Mouse (Mus musculus): Measurements from ENCODE around the gene Smyd1.

Smyd1 gene

DNA sequence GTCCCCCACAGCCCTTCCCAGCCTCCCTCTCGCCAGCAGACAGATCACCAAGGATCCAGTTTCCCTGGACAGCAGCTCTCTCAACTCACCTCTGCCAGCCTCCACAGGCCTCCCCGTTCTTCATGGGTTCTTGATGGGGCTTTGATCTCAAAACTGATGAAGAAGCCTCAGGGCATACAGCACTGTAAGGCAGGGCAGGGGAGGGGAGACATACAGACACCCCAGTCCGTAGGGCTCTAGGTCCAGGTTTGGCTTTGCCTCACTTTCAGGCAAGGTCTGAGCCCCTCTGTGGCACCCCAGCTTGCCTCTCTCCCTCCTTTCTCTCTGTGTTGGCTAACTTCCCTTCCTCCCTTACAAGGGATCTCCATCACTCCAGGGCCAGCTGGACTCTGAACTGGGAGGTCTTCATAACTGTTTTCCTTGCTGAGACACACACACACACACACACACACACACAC is at the start of gene Smyd1:
Gene Smyd1 (minus strand): TSS at position 408 of the 458 bp plus-strand sequence.
- in situ Hi-C loops (cut with MboI; ENCODE audit: low pct_unique_long_range_greater_than_20kb in 1 of 2, low sequenced_read_pairs in 2 of 2, unreplicated experiment in 1 of 2): loop anchor here in 1 of 2 experiments (25.0 kb wide), 1 partner anchor 490 kb away; no protein-coding TSS in a partner anchor

DNA sequence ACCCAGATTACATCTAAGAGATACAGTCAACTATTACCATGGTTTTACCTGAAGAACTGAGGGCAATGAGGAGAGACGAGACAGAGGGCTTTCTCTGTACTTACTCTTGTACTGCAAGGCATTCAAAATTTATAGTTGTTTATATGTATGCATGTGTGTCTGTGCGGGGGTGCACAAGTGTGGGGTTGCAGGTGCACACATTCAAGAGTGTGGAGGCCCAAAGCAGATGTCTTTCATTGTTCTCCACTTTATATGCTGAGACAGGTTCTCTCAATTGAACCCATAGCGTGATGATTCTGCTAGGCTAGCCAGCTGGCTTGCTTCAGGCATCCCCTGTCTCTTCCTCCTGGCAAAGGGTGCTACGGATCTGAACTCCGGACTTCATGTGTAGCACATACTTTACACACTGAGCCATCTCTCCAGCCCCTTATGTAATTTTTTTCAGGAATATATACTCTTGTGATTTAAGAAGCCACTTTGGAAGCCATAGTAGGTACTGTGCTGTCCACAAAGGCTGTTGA is 49.1 kb upstream of the Smyd1 start:
- in situ Hi-C loops (cut with MboI; ENCODE audit: low pct_unique_long_range_greater_than_20kb in 1 of 2, low sequenced_read_pairs in 2 of 2, unreplicated experiment in 1 of 2): no loop called here

DNA sequence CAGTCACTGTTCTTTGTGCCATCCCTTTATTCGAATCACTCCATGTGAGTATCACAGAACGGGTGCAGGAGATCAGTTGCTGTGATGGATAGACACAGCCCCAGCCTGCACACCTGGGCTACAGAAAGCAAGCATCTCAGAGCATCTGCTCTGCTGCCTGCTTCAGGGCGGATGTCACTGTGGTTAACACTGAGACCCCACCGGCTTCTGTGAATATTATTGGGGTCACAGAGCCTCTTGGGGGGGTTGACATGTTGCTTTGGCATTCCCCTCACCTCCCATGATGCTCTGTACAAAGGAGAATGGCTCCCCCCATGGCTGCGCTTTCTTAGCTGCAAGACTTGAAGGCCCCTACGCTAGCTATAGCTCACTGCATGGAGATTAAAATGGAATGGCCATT is 47.4 kb upstream of the Smyd1 start:
- in situ Hi-C loops (cut with MboI; ENCODE audit: low pct_unique_long_range_greater_than_20kb in 1 of 2, low sequenced_read_pairs in 2 of 2, unreplicated experiment in 1 of 2): no loop called here

DNA sequence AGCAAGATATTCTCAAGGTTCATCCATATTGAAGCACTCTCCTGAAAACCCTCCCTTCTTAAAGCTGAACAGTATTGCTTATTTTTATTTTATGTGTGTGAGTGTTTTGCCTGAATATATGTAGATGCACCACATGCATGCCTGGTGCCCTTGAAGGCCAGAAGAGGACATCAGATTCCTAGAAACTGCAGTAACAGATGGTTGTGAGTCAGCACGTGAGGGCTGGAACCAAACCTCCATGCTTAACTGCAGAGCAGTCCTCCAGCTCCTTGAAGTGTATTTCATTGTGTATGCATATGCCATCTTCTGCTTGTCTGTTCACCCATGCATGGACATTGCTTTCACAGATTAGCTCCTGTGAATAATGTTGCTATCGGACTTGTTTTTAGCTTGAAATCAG is 42.0 kb upstream of the Smyd1 start:
- in situ Hi-C loops (cut with MboI; ENCODE audit: low pct_unique_long_range_greater_than_20kb in 1 of 2, low sequenced_read_pairs in 2 of 2, unreplicated experiment in 1 of 2): no loop called here

DNA sequence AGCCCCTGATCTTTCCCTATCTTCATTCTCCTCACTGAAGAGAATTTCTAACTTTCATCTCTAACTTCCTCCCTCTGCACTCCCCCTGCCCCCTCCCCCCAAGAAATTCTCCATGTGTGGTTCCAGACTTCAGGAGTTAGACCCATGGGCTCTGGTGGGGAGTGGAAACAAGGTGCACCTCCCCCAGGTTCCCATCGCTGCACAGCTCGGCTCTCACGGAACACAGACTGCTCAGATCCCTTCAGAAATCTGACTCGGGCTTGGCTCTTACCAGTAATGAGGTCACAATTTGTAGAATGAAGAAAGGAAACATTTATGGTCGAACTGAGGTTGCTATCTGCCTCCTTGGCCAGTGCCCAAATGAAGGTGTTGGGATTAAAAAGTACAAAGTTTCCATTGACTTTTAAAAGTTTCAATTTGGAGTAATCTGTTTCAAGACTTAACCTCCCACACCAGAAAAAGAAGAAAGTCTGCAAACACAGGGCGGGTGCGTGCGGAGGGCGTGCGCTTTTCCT is 39.2 kb upstream of the Smyd1 start:
- in situ Hi-C loops (cut with MboI; ENCODE audit: low pct_unique_long_range_greater_than_20kb in 1 of 2, low sequenced_read_pairs in 2 of 2, unreplicated experiment in 1 of 2): no loop called here

DNA sequence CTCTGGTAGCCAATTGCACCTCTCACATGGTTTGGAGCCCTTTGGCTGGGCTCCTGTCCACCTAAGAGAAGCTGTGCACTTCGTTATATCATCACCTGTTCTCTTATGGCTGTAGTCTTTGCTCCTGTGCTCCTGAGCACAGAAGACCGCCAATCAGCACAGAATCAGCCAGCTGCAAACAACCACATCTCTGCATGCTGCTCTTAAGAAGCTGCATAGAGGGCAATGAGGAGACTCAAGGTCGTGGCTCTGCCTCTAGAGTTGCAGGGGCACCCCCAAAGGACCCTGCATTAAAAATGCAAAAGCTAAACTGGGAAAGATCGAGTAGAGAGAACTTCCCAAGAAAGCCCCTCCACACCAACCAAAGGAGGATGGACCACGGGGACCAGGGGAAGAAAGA is 38.7 kb upstream of the Smyd1 start:
- in situ Hi-C loops (cut with MboI; ENCODE audit: low pct_unique_long_range_greater_than_20kb in 1 of 2, low sequenced_read_pairs in 2 of 2, unreplicated experiment in 1 of 2): no loop called here

DNA sequence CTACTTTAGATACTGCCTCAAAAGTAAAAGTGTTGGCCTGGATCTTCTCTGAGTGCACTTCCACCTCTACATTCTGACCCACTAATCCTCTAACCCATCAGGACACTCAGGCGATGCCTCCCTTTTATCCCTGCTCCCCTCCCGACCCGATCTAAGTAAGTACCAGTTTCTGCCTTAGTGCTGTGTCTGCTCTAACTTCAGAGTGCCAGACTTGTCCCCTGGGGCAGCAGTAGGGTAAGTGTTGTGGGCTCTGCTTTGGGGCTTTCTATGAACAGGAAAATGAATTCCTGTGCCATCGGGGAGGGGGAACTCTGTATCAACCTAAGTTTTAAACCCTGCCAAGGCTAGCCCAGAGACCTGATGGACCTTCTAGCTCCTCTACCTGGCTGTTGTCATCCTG is 38.2 kb upstream of the Smyd1 start:
- in situ Hi-C loops (cut with MboI; ENCODE audit: low pct_unique_long_range_greater_than_20kb in 1 of 2, low sequenced_read_pairs in 2 of 2, unreplicated experiment in 1 of 2): no loop called here

DNA sequence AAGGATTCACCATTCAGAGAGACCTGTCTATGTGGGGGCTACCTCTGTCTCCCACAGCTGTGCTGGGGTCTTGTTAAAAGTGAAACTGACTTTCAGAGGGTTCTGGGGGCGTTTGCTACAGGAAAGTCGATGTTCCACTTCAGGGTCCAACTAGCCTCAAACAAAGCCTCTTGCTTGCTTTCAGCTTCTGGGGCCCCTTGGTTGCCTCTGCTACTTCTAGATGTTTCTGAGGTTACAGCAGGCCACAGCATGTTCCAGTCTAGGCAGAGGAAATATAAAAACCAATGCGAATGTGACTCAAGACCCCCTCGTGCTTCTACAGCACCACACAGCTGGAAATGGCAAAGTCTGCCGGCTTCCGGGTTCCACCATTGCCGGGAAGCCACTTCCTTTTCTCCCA is 35.5 kb upstream of the Smyd1 start:
- in situ Hi-C loops (cut with MboI; ENCODE audit: low pct_unique_long_range_greater_than_20kb in 1 of 2, low sequenced_read_pairs in 2 of 2, unreplicated experiment in 1 of 2): no loop called here

DNA sequence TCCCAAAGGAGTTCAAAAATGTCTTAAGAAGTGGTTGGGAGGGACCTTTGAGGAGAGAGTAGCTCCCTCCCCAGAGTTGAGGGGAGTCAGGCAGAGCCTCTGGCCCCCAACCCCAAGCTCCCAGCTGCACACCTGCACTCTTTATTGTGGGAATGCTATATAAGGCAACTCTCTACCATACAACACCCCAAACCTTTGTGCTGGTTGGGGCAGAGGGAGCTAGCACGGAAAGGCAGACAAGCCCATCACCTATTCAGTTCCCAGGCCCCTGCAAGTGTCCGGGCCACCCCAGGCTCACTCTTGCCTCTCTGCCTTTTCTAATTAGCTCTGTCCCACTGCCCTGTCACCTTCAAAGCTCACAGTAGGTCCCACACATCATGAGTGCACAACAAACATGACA is 31.7 kb upstream of the Smyd1 start:
- in situ Hi-C loops (cut with MboI; ENCODE audit: low pct_unique_long_range_greater_than_20kb in 1 of 2, low sequenced_read_pairs in 2 of 2, unreplicated experiment in 1 of 2): no loop called here

DNA sequence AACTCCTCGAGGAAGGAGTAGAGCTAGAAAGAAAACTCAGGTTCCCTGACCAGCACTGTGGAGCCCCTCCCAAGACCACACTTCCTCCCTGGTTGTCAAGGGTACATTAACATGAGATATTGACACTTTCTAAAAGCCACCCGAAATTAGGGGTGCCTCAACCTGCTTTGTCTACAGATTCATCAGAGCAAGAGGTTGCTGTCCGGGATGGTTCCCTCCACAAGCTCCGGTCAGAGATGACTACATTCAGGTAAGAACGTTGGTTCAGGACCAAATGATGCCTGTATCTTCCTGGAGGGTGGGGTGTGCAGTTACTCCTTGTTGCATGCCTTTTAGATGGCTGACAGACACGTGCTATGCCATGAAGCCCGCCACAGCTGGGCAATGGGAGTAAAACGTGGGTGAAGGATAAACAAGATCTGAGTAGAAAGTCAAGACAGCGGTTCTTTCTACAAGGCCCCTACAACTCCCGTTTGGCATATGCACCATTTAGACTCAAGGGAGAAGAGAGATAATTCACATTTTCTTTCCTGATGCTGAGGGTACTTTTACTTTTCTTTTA is 30.9 kb upstream of the Smyd1 start:
- in situ Hi-C loops (cut with MboI; ENCODE audit: low pct_unique_long_range_greater_than_20kb in 1 of 2, low sequenced_read_pairs in 2 of 2, unreplicated experiment in 1 of 2): no loop called here

DNA sequence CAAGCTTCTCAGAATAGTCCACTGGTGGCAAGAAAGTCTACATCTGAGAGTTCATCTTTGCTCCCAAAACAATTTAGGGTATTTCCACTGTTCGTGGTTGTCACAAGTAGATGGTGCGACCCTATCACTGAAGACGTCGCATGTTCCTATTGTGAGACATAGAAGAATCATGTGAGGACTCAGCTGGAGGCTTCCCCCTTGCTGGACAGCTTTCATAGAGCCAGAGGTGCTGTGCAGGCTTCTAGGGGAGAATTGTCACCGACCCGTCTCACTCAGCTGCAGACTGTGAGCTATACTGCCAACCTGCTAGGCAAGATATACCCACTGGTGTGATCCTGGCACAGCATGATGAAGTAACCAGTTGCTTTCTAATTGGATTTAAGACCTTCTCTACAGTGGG is 30.2 kb upstream of the Smyd1 start:
- in situ Hi-C loops (cut with MboI; ENCODE audit: low pct_unique_long_range_greater_than_20kb in 1 of 2, low sequenced_read_pairs in 2 of 2, unreplicated experiment in 1 of 2): no loop called here

DNA sequence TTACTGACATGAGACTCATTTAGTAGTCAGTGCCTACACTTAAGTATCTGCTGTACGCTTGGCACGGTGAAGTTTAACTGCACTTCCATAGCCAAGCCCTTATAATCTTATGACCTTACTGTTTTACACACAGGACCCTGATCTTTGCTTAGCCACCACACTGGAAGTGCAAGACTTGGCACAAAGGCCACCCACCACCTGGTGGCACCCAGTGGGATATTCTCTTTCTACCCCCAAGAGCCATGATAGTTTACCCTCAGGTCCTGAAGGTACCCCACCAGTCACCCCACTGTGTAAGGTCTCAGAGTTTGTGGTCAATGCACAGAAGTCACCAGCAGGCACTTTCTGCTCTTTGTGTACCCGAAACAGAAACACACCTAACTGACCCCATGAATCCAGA is 29.2 kb upstream of the Smyd1 start:
- in situ Hi-C loops (cut with MboI; ENCODE audit: low pct_unique_long_range_greater_than_20kb in 1 of 2, low sequenced_read_pairs in 2 of 2, unreplicated experiment in 1 of 2): no loop called here

DNA sequence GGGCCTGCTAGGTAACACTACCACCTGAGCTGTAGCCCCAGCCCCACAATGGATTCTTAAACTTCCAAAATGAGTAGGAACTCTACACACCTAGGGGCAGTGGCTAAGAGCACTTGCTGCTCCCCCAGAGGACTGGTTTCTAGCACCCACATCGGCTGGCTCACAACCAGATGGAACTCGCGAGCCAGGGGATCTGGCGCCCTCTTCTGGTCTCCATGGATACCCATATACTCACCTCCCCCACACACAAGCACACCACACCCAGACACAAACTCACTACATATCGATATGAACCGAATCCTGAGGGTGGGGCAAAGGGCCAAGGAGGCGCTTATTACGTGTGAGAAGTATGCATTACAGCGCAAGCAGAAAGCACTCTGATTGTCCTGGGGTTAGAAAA is 26.0 kb upstream of the Smyd1 start:
- in situ Hi-C loops (cut with MboI; ENCODE audit: low pct_unique_long_range_greater_than_20kb in 1 of 2, low sequenced_read_pairs in 2 of 2, unreplicated experiment in 1 of 2): no loop called here

DNA sequence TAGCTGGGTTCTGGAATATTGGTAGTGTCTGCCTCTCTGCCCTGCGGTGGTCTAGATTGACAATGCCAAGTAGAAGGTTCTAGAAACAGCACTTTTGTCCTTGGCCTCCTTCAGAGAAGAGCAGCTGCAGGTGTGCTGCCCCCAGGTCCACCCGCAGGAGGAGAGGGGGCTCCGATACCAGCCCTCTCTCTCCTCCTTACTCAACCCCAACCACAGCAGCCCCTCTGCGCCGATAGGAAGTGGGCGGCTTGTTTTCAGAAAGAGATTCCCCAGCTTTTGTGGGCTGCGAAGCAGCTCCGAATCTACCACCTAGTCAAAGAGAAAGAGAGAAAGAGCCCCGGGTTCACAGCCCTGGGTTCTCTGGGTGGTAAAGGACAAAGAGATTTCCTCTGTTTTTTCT is 19.1 kb upstream of the Smyd1 start:
- in situ Hi-C loops (cut with MboI; ENCODE audit: low pct_unique_long_range_greater_than_20kb in 1 of 2, low sequenced_read_pairs in 2 of 2, unreplicated experiment in 1 of 2): no loop called here

DNA sequence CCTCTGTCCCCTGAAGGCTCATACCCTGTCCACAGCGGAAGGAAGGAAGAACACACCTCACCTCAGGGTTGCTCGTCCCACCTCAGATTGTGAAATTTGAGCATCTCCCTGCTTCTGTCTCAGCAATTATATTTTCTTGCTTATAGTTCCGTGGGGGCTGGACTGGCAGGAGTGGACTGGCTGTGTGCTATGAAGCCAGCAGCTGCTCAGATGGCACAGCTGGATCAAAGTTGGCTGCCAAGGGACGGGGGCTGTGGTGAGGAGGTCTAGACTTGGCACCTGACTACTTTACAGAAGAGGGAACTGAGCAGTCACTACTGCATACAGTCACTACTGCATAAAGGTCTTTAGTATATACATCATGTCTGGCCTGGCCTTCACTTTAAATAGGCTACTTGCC is 17.3 kb upstream of the Smyd1 start:
- in situ Hi-C loops (cut with MboI; ENCODE audit: low pct_unique_long_range_greater_than_20kb in 1 of 2, low sequenced_read_pairs in 2 of 2, unreplicated experiment in 1 of 2): no loop called here

DNA sequence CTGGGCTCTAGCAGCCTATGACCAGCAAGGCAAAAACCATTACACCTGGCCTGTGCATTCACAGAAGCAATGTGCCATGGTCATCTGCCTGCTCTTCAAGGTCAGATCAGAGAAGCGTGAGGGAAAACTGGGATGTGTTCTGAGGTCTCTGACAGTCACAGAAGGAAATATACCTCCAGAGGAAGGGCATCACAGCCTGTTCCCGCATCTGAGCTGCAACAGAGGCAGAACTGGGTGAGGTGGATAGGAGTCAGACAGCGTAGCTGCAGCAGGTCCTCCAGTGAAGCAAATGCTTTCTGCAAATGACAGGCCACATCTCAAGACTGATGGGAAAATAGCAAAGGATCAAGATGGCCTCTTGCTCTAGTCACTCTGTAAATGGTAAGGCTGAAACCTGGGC is 16.9 kb upstream of the Smyd1 start:
- in situ Hi-C loops (cut with MboI; ENCODE audit: low pct_unique_long_range_greater_than_20kb in 1 of 2, low sequenced_read_pairs in 2 of 2, unreplicated experiment in 1 of 2): no loop called here

DNA sequence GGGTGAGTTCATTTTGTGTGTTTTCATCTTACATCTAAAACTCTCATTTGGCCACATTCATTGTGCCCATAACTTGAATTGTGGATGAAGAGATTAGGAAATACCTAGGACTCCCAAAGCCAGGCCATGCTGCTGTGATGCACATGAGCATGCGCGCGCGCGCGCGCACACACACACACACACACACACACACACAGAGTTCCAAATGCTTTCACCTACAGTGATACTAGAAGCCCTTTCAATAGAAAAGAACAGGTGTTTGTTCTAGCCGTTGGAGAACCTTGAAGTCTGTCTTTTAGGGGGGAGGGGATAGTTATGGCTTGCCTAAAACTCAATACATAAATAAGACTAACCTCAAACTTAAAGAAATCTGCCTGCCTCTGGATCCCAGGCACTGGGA is 15.6 kb upstream of the Smyd1 start:
- in situ Hi-C loops (cut with MboI; ENCODE audit: low pct_unique_long_range_greater_than_20kb in 1 of 2, low sequenced_read_pairs in 2 of 2, unreplicated experiment in 1 of 2): no loop called here

DNA sequence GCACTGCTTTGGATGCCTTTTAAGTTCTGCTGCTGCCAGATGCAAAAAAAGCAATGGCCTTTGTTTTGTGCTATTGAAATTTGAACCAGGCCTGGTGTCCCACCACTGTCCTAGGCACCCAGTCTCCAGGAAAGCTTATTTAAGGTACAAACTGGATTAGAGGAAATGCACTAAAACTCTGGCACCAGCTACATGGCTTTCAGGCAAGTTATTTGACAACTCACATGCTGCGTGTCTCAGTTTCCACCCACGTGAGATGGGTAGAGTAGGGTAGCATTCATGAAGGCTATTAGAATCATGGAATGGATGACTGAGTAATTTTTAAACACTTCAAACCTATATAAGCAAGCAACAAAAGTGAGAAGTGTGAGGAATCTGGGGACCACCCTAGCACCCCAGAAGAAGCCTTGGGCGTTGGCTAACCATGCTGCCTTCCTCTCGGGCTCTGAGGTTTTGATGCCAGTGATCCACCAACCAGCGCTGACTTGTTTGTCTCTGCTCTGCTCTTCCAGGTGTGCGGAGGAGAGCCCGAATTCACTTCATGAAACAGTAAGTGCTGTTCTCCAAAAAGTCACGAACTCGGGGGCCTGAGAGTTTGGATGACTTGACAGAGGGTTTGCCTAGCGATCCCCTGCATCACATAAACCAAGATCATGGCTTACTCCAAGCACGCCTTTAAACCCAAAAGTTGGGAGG is 11.7 kb upstream of the Smyd1 start:
- in situ Hi-C loops (cut with MboI; ENCODE audit: low pct_unique_long_range_greater_than_20kb in 1 of 2, low sequenced_read_pairs in 2 of 2, unreplicated experiment in 1 of 2): no loop called here

DNA sequence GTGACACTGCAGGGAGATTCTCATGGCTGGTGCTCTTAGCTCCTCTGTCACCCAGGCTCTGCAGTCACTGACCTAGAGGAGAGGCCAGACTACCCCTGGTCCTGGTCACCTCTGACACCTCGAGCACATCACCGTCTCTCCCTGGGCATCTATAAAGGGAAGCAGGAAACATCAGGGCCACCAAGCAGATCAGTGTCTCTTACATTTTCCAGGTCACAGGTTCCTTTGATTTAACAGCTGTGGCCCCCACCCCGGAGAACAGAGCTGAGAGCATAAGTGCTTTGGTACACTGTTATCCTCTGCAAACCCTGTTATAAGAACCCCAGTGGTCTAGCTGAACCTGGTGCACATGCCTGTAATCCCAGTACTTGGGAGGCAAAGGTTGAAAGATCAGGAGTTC is 11.0 kb upstream of the Smyd1 start:
- in situ Hi-C loops (cut with MboI; ENCODE audit: low pct_unique_long_range_greater_than_20kb in 1 of 2, low sequenced_read_pairs in 2 of 2, unreplicated experiment in 1 of 2): no loop called here

Data from mouse embryonic stem cell (cell line).